Mouse (Mus musculus): ENCODE results near the gene Tnnt2.

The Tnnt2 gene

DNA sequence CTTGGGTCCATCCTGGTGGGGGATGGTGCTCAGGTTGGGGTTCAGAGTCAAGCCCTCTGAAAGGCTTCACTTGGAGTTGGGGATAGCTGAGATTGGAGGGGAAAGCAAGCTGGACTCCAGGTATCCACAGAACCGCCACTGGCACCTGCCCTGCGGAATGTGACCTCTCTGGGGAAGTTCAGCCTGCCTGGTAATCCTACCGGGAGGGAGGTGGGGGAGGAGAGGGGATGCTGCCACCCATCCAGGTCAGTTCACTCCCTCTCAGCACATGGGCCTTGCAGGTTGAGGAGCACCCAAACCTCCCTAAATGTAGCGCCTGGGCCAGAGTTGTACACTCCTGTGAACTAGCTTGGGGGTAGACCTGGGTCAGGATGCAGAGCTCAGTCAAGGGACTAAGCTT lies 19.9 kb downstream of the Tnnt2 start:
- DNase-seq = no peak

DNA sequence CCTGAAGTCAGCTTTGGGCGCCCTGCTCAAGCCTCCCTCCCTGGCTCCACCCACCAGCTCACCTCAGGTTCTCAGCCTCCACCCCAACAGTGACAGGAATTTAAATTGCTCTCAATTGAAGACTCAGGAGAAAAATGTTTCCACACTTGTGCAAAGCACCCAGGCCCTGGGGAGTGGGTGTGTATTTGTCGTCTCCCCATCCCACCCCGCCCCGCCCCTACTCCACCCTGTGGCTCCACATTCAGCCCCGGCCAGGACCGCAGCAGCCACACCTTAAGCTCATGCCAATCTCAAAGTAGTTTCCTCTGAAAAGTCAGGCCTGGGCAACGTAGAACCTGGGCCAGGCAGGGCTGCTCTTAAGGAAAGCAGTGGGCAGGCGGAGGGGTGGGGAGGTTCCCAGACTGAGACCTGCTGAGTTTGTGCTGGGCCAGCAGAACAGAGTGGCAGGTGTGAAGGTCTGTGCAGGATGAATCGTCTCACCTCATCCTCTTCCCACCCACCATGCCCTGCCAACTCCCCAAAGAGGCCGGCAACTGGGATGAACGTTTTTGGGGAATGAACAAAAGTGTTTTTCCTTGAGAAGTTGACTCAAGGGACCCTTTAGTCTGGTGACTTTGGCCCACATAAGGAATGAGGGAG lies 21.1 kb downstream of the Tnnt2 start:
- DNase-seq = no peak

DNA sequence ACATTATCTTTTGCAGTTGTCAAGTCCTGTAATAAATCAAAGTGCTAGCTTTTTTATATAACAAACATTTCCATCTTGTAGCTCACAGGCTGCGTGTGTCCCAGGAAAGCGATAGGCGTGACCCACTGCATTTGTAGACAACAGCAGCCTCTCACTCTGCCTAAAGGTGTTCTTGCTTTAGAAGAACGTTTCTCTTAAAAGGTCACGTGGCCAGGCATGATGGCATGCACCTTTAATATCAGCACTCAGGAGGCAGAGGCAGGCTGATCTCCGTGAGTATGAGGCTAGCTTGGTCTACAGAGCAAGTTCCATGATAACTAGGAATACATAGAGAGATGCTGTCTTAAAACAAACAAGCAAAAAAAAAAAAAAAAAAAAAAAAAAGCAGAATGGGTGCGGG lies 22.4 kb downstream of the Tnnt2 start:
- no peak for DNase-seq

DNA sequence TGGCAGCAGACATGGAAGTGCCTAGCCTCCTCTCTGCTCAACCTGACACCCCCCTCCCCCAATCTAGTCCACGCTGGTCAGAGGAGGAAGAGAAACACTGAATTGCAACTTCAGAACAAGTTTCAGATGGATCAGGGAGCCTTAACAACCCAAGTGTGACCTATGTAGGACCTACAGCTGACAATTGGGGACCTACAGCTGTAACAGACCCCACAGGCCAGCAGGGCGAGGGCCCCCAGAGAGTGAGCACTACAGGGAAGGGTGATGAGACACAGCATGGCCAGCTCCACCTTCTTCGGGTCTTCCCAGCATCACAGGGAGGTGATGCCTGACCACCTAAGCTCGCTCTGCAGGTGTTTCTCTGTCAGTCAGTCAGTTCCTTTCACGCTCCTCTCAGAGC lies 24.9 kb downstream of the Tnnt2 start:
- no peak for DNase-seq

DNA sequence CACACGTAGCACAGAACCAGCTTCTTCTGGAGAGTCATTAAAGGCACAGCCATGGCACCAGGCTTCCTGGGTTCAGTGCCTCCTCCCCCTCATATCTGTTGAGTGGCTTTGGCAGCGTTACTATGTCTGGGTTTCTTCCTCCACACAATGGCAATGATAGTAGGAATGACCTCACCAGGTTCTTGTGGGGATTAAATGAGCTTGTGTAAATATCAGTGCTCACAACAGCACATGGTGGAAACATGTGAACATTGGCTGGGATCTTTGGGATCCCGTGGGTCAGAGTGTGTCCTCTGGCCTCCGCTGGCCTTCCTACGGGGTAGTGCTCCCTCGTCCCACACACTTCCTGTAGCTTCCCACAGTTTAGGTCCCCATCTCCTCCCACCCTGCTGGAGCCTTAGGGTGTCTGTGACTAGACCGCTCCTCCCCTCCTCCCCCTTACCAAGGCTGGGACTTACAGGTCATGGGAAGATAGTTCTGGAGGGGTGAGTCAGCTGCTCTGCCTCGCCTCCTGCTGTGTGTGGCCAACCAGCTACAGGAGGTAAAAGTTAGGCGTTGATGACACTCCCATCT lies 25.9 kb downstream of the Tnnt2 start:
- no peak for DNase-seq

DNA sequence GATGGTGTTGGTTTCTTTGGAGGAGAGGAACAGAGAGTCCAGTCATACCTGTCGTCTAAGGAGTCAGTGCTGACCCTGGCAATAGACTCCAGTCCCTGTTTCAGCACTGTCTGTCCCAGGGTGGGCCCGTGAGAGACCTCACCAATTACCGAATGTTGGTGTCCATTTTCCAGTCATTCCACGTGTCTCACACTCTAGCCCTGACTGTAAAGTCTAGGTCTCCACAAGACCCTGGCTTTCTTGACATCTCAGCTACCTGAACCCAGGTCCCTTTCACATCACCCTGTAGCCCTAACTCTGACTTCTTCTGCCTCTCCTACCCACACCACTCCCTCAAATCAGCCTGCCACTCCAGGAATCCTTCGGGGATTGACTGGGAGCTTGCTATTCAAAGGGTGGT lies 26.4 kb downstream of the Tnnt2 start:
- DNase-seq = no peak

DNA sequence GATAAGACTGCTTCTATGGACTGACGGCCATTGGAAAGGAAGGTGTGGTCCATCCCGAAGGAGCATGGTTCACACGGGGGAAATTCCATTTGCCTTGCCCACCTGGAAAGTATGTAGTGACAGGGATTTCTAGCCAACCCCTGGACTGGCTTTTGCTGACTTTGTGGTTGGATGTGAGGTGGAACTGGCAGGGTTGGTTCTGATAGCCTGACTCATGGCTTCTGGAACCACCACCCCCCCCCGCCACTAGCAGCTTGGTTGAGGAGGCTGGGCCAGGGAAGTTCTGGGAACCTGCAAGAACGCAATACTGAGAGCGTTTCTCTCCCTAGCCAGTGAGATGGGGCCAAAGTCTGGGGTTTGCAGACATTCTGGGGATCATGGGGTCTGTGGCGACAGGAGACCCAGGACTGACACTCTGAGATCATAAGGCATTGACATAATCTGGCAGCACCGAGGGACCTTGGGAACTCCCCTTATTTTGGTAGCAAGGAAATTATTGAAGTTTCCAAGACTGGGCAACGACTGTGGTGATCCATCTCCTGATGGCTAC lies 27.7 kb downstream of the Tnnt2 start:
- no peak for DNase-seq

DNA sequence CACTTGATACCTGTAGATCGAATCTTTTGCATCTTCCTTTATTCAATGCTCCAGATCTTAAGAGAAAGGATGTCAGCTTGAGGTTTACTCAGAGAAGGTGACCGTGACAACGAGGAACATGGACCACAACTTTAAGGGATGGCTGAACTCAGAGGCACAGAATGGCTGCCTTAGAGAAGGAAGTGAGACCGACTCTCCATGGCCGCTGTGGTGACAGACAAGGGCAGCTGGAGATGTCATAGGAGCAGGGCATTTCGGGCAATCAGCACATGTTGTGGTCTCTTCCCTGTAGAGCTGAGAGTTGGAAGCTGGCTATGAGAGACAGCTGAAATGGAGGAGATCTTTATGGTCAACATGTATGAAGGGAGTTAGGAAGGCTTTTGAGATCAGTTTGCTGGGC lies 28.7 kb downstream of the Tnnt2 start:
- DNase-seq = no peak

DNA sequence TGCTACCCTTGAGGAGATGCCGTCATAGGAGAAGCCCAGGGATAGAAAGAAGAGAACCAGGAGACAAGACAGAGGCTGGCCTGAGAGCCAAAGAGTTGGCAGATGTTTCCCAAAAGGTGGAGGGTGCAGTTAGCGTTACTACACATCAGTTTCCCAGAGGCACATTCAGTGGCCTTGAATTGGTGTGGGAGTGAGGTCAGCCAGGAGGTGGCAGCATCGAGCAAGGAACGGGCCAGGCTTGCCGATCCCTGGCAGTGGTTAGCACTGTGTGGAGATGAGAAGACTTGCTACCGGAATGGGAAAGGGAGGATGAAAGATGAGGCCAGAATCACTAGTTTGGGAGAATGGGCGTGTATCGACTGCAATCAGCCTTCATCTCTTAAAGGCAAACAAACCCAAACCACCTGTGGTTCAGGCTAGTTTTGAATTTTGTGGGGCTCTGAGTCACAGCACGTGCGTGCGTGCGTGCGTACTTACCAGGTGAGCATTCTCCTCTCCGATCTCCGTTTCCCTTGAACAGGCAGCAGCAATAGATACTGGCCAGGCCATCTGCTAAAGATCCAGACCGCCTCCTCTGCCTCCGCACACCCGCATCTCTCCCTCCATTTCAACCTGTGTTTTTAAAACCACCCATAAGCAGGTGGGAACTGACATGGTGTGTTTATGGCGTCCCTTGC lies 29.5 kb downstream of the Tnnt2 start:
- peak; percentile 94 to 97 for DNase-seq

DNA sequence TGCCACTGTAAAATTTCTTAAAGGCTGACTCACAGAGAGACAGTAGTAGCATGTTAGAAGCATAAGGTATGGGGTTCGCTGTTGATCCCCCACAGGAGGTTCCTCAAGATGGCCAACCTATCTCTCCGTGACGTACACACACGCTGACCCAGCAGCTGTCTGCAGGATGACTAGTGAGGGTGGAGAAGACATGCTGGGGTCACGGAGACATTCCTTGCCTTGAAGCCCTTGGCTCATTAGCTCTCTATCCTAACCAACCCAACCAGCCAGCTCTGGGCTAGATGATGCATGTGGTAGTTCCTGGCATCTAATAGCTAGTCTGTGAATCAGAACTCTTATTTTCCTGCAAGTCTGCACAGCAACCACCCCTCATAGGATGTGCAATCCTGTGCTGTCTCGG lies 32.4 kb downstream of the Tnnt2 start:
- DNase-seq = no peak

DNA sequence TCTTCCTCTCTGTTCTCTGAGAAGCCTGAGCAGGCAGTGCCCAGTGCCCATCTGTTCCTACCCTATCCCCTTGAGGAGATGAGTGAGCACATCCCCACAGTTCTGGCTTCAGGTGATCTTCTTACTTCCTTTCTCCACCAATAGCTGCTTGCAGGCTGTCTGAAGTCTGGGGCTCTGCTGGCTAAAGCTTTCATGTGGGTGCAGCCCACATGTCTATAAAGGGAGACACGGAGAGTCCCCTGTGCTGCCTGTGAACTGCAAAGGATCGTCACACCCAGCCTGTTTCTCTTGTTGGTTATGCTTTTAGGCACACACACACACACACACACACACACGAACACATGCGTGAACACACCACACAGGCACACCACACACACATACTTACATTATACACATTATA lies 36.8 kb downstream of the Tnnt2 start:
- DNase-seq = no peak

DNA sequence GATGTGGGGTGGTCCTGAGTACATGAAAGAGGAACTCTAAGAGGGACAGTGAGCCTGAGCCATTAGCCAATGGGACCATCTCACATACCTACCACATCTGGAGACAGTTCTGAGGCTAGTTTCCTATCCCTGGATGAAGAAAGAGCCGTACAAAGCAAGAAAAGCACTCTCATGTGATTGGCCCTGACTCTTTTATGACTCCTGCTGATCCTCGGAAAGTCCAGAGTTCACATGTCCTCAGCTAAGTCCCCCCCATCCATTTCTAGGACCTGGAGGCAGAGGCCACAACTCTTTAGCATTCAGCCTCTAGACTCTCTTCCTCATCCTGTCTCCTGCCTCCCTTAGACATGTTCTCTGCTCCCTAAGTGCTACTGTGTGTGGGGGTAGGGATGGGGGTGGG lies 41.1 kb downstream of the Tnnt2 start:
- DNase-seq = no peak

DNA sequence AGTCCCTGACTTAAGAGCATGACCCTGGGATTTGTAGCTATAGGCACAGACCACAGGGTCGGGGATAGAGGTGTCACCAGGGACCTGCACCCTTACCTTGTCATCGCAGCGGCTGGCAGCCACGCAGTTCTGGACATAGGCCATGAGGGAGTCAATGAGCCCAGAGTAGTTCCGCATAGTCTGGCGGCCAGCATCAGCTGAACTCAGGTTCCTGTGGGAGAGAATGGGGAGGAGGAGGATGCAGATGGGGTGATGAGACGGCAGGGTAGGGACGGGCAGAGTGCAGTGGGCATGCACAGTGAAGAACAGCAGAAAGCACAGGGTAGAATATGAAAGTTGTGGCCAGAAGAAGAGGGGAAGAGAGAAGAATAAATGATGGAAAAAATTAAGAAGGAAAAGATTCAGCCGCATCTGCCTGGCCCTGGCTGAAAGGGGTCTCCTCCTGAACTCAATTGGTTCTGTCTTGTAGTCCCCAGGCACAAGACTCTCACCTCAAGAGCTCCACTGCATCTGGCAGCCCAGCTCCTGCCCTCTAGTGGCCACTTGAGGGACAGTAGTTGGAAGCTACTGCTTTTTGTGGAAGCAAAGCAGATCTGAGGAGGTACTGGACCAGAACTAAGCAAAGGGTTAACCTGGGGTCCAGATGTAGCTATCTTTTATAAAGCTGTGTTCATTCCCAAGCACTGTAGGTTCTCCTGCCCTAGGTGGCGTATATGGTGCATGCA lies 46.4 kb downstream of the Tnnt2 start:
- DNase-seq = peak; percentile 73 to 81

DNA sequence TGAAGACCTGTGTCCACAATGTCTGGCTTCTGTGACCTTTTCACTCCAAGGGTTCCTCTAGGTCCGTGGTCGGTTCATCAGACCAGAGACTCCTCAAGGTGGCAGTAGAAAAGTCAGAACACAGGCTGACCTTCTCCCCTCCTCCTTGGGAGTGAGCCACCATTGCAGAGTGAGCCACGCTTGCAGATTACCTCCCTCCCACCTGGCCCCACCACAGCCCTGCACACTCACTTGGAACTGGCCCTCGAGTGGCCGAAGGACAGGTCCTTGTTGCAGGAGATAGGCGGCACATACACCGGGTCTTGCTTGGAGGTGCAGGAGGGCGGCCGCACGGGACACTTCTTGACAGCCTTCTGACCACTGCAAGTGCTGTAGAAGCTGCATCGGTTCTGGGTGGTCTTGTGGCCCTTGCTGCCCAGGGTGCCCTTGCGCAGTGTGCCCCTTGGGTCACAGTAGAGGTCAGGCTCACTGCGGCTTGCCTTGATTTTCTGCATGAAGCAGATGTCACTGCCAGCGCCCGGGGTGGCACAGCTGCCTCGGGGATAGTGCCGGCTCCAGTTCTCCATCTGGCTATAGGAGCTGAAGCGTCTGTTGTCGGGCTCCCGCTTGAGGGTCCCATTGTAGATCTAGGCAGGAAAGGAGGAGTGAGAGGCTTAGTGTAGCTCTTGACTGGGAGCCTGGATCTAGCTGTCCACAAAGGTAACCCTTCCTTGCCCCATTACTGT lies 53.5 kb downstream of the Tnnt2 start:
- peak; percentile 22 to 35 for DNase-seq

DNA sequence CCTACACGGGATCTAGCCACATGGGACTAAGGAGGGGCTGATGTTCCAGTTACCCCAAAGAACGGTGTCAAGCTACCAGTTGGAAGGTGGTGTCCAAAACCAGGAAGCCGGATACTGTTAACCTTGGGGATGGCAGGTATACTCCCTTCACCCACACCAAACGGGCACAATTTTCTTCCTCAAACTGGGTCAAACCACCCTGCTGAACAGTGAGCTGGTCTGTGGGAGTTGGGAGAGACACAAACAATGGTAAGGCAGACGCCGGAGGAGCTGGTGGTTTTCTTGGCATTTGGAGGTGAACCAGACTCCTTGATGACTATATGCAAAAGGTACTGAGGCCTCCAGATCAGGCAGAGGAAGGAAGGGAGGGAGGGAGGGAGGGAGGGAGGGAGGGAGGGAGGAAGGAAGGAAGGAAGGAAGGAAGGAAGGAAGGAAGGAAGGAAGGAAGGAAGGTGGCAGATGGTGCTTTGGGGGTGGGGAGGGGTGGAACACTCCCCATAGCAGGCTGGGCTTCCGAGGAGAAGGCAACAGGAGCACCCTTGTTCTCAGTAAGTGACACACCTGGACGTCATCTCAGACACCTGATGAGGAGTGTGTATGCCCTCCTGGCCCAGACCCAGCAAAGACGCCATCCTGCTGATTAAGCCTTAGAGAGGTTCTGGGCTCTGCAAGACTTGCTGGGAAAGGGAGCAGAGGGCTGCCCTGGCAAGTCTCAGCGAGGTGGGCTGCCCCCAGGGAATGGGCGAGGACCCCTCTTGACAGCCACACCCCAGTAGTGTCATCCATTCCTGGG lies 55.5 kb downstream of the Tnnt2 start:
- peak in 1 of 2 experiments; percentile 26 for DNase-seq

DNA sequence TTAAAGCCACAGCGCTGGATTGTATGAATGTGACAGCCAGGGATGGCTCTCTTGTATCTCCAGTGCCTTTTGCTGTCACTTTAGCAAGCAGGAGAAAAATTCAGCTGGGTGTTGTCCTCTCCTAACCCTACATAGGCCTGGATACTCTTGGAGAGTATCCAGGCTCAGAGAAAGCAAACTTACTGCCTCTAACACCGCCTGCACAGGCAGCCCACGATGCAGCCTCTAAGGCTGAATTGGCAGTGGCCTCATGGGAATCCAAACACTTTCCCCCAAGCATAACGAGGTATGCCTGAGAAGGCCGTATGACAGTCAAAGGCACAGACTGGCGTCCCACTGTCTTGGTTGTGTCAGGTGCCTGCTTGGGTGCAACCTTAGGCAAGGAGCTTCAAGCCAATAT lies 56.1 kb downstream of the Tnnt2 start:
- no peak for DNase-seq

DNA sequence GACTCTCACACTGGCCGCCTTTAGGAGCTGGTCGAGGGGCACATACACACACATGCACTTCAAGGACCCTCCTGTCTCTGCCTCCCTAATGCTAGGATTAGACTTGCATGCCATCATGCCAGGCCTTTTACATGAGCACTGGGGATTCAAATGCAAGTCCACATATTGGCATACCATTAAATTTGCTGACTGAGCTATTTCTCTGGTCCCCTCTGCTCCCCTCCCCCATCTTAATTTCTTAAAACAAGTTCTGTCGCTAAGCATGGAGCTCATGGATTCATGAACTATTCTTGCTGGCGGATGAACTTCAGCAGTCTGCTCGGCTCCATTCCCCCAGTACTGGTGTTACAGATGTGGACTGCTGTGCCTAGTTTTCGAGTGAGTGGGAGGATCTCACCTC lies 56.6 kb downstream of the Tnnt2 start:
- DNase-seq = no peak

DNA sequence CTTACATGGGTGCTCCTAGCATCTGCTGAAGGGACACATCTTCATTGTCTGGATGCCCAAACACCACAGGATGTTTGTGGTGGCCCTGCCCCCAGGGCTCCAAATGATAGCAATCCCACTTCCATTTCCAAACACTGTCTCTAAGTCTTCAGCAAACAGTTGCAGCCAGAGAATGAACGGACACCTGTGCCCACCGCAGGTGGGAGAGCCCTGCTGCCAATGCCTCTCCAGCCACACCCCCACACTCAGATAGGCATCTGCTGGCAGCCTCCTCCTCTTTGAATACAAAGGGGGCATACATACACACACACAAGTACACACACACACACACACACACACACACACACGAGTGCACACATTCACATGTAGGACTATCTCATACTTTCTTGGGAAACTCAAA lies 57.2 kb downstream of the Tnnt2 start:
- peak; percentile 38 to 56 for DNase-seq

DNA sequence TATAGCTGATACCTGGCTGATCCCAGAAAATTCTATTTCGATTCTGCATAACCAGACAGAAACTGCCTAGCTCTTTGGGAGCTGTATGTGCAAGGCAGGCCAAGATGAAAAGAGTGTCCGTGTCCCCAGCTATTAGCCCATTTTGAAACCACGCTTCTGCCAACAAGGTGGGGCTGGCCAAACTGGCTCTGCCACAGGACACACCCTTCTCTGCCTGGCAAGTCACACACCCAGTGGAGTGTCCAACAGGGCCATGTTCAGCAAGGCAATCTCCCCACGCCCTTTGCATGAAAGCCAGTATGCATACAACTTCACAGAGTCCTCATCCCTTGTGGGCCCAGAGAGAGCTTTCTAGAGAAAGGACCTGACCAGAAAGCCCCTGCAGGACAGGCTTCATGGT lies 59.2 kb downstream of the Tnnt2 start:
- DNase-seq = no peak

DNA sequence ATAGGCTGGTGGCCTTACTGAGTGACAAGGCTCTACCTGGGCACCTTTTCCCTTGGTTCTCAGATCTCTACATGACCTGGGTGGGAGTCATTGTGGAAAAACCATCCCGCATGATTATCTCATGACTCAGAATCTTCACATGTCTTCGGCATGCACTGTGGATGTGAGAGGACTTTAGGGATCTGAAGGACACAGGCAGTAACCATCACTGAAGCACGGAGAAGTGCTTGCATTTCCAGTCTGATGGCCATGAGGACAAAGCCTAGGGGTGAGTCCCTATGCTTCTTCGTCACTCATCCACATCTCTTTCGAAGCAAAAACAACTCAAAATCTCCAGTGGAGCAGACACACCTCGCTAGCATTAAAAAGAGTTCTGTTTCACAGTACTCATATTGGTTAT lies 63.1 kb downstream of the Tnnt2 start:
- no peak for DNase-seq

DNA sequence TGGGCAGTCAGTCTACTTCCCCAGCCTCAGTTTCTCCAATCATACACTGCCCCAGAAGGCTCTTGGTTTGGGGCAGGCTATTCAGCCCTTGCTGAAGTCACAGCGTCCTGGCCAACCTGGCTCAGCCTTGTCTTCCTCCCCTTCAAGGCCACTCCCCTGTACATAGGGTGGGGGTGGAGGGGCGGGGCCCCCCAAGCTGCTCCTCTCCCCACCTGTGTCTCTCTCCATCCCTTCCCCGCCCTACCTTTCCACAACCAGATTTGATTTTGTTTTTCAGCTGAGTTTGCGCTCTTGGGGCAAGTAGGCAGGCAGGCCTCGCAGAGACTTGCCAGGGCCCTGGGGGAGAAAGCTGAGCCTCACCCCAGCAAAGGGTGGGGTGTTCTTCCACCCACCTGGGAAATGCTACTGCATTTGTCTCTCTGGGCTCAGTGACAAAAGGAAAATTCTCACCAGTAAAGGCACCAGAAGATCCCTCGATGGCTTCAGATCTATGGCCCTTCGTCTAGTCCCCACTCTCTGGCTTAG lies 63.9 kb downstream of the Tnnt2 start:
- DNase-seq = no peak

Data from cerebellum, postnatal 14 days (tissue).